Mouse (Mus musculus): ENCODE data around the gene Ccdc60. TPM values are rescaled to one million over a fixed set of nuclear protein-coding genes. Genes with fewer than 3 reads are reported as not detected.

Ccdc60 gene
- total RNA-seq, 4 experiments from 2014 or later = 0.14 to 0.52 (median 0.38) TPM

Other genes with a start within 250 kb of the Ccdc60 start
- gene Tmem233, start 205.7 kb downstream of the Ccdc60 start, total RNA-seq (2022) = not detected
- 10 to 100 TPM; 12.6 to 18.6 (median 14.5) TPM for gene Hspb8, start 133.9 kb upstream of the Ccdc60 start, total RNA-seq (2022)